Mouse (Mus musculus) heart, postnatal 25 days (tissue): ENCODE data around the gene Ccdc174. TPM values are rescaled to one million over a fixed set of nuclear protein-coding genes. Genes with fewer than 3 reads are reported as not detected.
"Not testable (repeated sequence)": the region's sequence is repeated elsewhere in the genome, so short reads cannot be mapped to it uniquely, and the experiment has no call there.

Source experiments
- DNase-seq: peaks from one replicate; pipeline ENCODE4 v3.0.0; 2022; ENCODE audit warnings: low spot score
- intact Hi-C: fragments of 180-260 bp; cut with DNase I; formaldehyde crosslinking; loops from one replicate; pipeline ENCODE4 v1.15.1; 2025
- total RNA-seq, 2 experiments: library from RNA; stranded (reverse); gene quantifications; 2 replicates each; pipeline ENCODE4 v1.2.3; 2021

Ccdc174 gene
- 10 to 100 TPM in 1 of 2 experiments, 1 to 10 TPM in 1; 9.1 to 11.2 TPM for total RNA-seq

- intact Hi-C loops, result no loop called here
- peak; percentile 85 for DNase-seq
Observed at GRCm38 (mm10) chr6:91877885-91878651, at the start of gene Ccdc174. Gene Ccdc174, plus strand, starts transcription at chr6:91878053.

DNA sequence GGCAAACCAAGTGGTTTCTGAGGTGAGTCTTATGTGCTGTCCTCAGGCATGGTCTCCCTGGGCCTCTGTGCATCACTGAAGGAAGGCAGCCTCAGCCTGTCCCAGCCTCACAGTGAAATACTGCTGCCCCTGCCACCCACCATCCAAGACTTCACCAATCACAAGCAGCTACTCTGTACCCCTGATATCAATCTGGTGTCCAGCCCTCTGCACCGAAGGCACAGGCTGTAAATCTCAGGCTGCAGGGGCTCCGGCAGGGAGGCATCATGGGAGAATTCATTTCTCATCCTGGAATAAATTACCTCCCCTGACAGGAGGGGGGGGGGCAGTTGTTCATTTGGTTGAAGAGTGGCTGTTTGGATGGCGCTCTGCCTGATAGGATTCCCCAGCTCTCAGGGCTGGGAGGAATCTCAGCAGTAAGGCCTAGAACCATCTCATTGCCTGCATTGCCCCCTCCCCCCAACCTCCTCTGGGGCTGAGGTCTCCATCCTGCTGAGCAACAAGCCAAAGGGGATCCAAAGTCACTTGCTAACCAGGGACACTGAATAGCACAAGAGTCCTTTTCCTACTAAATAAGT is 44.9 kb upstream of the Ccdc174 start:
- intact Hi-C loops, result no loop called here

DNA sequence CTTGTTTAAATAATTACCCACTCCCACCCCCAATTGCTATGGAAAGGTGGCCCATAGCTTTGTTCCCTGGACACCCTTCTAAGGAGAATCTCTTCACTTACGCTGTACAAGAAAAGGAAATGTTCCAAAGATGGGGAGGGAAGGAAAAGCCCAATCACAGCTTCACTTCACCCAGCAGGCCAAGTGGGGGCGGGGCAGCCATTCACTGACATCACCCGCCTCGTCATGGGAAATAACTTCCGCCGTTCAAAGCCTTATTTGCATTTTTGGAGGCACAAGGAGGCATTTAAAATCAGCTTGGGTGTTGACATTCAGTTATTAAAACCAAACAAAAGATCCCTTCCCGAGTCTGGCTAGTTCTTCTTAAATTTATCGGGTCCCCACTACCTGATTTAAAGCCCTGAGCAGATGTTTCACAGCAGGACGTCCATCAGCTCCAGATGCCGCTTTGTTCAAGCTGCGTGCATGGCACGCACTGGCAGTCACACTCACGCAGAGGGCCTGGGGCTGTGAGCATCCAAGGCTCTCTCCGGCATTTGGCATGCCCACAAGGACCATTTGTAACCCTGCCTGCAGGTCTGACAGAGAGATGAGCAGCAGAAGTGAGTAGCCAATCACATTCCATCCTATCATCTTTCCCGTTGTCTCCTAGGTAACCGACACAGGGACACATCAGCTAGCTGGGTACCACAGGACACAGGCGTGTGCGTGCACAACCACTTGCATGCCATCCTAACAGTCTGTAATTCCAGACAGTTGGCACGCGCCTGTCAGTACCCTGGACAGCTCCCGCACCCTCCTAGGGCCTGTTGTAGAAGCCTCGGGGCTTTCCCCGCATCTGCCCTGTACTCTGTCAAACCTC is 38.6 kb upstream of the Ccdc174 start:
- no peak for DNase-seq
- intact Hi-C loops, result no loop called here

More for the DNA sequence above, 44.9 kb upstream of the Ccdc174 start:
- no peak for DNase-seq

DNA sequence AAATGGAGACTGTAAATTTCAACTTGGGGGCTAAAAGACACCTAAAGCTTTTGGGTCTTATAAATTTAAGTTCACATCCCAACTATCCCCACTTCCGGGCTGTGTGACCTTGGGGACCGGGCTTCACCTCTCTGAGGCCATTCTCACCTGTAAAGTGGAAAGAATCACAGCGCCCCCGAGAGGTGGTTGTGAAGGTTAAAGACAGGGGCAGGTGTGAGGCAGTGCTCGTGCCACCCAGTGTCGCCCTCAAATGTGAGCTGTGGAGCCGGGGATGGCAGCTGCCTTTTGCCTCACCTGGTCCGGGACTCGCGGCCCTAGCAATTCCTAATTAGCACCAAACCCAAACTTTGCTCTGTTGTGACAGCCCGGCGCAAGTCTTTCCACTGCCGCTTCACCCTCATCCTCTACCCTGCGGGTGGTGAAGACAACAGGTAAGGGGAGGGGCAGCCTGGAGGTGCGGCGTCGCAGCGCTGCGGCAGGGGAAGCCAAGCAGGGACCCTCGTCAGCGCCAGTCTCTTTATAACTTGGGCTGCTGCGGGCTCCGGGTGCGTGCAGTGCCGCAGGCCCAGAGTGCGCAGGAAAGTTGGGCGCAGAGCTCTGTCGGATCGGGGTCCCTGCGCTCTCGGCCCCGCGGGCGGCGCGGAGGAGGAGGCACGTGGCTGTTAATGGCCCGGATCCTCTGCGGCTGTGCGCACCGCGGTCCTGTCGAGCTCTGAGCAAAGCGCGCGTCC is 34.8 kb upstream of the Ccdc174 start:
- intact Hi-C loops, result no loop called here
- no peak for DNase-seq

DNA sequence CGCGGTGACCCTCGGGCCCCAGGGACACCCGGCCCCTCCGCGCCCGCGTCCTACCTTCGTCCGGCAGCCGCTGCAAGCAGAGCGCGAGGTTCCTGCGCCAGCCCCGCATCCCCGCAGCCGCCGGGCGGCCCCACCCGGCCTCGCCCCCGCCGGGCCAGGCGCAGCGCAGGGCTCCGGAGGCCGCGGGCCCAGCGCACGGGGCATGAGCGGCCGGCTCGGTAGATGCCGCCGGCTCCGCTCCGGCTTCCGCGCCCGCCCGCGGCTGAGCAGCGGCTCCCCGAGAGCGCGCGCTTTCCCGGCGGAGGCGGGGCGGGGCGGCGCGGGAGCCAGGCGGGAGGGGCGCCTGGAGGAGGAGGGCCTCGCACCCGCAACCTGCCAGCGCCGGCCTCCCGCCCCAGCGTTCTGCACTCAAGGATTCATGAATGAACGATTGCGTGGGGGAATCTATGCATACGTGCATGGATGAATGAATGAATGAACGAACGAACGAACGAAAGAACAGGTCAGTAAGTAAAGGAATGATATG is 34.2 kb upstream of the Ccdc174 start:
- no peak for DNase-seq
- intact Hi-C loops, result no loop called here

- no peak for DNase-seq
- intact Hi-C loops, result loop anchor here (1.0 to 5.0 kb wide), 3 partner anchors 76 to 325 kb away; no protein-coding TSS in a partner anchor
Observed at GRCm38 (mm10) chr6:91852550-91852949, 25.3 kb upstream of the Ccdc174 start.

GRCm38 (mm10) chr6:91858339-91858738 is 19.5 kb upstream of the Ccdc174 start:
- DNase-seq, result no peak
- intact Hi-C loops, result no loop called here

DNA sequence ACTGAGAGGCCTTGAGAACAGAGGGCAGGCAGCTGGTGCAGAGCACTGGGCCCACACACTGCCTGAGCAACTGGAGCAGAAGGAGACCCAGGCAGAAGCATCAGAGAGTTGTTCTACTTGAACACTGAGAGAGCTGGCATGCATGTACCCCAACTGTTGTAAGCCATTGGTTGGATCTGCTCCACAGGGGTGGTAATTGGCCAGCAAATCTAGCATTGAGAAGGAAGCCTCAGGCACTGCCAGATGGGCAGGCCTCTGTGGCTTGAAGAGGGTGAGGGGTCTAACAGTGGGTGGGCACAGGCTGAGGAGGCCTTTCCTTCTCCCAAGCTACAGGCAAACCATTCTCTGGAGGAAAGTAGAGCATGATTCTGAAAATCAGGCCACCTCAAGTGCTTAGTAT is 15.0 kb upstream of the Ccdc174 start:
- intact Hi-C loops, result no loop called here
- DNase-seq, result no peak

DNA sequence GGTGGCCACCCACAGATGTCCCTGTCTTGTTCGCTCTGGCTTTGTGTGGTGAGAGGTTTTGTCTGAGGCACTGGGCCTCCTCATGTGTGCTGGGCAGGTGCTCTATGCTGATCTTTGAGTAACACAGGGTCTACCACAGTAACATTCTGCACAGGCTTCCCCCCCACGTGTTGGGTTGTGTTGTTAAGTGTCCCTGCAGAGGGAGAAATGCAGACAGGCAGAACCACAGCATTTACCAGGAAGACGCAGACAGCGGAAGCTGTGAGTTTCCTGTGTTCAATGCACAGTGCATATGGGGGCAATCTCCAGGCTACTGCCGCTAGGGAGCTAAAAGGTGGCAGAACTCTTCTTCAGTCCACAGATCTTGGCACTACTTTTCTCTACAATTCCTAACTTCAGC is 13.3 kb upstream of the Ccdc174 start:
- no peak for DNase-seq
- intact Hi-C loops, result no loop called here

DNA sequence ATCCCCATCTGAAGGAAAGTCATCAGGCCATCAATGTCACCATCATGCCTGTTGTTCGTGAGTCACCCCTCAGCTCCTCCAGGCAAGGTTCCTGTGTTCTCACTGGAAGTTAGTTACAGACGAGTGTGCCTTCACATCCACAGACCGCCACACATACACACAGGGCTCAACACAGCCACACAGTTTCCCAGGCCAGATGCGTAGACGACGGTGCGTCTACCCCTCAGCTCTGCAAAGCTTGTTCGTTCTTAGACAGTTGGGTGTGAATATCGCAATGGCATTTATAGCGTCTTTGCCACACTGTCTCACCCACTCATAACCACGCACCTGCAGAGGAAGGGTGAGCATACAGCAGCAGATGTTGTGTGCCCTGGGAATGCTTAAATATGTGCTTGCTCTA is 12.3 kb upstream of the Ccdc174 start:
- DNase-seq, result no peak
- intact Hi-C loops, result no loop called here

DNA sequence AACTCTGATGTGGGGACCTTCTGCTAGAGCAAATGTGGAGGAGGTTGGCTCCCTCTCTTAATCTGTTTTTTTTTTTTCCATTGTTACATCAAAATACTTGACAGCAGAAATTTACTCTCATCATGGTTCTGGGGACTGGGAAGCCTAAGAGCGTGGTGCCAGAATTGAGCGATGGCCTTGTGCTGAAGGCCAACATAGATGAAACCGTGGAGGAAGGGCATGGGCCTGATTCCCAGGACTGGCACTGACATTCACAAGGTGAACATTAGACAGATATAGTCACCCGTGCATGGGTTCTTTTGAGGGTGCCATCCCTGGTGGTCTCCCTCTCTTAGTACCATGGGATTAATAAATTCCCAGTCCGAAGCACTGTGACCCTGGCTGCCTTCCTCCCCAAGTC is 9.8 kb upstream of the Ccdc174 start:
- intact Hi-C loops, result no loop called here
- DNase-seq, result no peak

GRCm38 (mm10) chr6:91872781-91873180 is 5.1 kb upstream of the Ccdc174 start:
- DNase-seq, result no peak

DNA sequence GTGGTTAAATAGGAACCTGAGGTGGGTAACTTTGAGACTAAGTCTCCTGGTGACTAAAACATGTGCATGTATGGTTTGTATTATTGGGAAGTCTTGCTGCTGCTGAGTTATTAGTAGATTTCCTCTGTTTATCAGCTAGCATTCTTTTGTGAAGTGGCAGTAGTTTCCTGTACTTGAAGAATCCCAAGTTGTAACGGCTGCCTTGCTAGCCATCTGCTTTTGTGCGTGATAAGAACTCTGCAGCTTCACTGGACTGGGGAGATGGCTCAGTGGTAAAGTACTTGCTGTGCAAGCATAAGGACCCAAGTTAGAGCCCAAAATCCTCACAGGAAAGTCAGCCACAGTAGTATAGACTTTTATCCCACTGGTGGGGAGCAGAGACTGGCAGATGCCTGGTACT is 6.0 kb downstream of the Ccdc174 start:
- intact Hi-C loops, result no loop called here
- no peak for DNase-seq

More at GRCm38 (mm10) chr6:91872781-91873180, 5.1 kb upstream of the Ccdc174 start:
- intact Hi-C loops, result no loop called here

DNA sequence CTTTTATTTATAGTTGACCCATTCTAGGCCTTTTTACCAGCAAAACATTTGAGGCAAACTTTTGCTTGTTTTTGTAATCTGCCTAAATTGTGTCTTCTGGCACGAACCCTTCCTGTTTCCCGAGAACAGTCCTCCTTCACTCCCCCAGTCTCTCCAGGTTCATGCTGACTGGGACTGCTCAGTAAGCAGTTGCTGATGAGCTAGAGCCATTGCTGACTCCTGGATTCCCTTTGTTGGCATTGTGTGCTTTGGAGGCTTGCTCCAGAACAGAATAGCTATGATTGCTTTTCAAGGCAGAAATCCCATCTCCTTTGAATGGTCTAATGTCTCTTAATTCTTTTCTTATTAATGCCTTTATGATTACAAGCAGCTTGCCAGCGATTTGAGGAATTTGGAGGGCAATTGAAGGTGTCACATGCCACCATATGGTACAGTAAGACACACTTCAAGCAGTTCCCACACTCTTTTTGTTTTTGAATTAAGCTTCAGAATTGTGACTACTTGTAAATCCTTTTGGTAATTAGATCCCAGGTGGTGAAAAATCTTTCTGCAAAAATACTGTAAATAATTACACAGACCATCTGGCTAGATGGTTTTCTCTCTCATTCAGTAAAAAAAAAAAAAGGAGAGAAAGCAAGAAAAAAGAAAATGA is 11.5 kb downstream of the Ccdc174 start:
- no peak for DNase-seq
- intact Hi-C loops, result no loop called here

DNA sequence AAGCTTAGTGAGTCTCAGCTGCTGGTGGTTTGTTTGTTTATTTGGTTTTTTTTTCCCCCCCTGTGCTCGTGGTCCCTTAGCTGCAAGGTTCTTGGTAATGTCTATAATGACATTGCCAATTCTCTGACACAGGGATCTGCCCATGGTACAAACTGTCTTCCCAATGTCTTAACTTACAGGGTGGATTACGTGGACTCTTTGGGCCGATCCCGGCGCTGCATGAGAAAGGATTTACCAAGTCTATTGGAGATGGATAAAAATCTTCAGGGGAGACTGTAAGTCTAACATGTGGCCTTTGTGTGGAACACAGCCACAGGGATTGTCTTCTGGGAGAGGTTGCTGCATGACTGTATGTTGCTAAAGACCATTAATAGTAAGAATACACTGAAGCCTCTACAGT is 12.8 kb downstream of the Ccdc174 start:
- intact Hi-C loops, result no loop called here
- DNase-seq, result no peak

- intact Hi-C loops, result no loop called here
- DNase-seq, result no peak
Observed at GRCm38 (mm10) chr6:91891776-91892175, 13.9 kb downstream of the Ccdc174 start.

- intact Hi-C loops, result no loop called here
- DNase-seq, result no peak
Observed at GRCm38 (mm10) chr6:91896783-91897182, 18.9 kb downstream of the Ccdc174 start.

DNA sequence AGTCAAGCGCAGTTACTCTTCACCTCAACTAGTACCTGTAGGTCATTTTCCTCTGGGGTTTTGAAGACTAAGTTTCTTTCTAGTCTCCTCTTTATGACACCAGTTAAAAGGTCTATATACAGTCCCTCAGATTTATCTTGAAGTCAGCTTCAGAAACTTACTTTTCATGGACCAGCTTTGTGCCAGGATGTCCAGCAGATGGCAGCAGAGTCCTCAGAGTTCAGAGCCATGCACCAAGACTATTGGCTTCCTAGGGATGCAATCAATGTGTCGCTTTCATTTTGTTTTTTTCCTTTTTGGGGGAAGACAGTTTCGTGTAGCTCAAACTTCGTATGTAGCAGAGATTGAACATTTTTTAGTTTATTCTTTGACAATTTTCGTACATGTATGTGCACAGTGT is 23.7 kb downstream of the Ccdc174 start:
- intact Hi-C loops, result loop anchor here (1.0 to 10.0 kb wide), 4 partner anchors 91 to 366 kb away; no protein-coding TSS in a partner anchor

DNA sequence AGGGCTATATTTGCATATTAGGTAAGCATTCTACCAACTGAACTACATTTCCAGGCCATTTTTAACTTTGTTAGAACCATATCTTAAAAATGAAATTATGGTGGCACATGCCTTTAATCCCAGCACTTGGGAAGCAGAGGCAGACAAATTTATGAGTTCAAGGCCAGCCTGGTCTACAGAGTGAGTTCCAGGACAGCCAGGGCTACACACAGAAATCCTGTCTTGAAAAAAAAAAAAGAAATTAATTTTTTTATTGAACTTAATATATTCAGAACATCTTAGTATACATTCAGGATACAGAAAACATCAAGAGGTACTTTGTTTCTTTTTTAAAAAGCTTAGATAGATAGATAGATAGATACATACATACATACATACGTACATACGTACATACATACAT is 24.7 kb downstream of the Ccdc174 start, which contains the start of gene 4930590J08Rik:
TSS of gene 4930590J08Rik (plus strand) at position 301 of the 400 bp plus-strand sequence.
- intact Hi-C loops, result loop anchor here (5.0 to 10.0 kb wide), 3 partner anchors 90 to 365 kb away; no protein-coding TSS in a partner anchor
- not testable (repeated sequence) for DNase-seq

More for the DNA sequence above, 23.7 kb downstream of the Ccdc174 start:
- DNase-seq, result peak; percentile 26
